Mouse (Mus musculus) brain, embryonic 14.5 days (tissue): ENCODE results near the gene Nxn. TPM values are rescaled to one million over a fixed set of nuclear protein-coding genes. Genes with fewer than 3 reads are reported as not detected.
A peak's percentile ranks its signal among the peaks of the same experiment; 100 is the strongest.

Experiments used
- DNase-seq: peaks from one replicate; pipeline ENCODE4 v3.0.0-alpha.2; 2011; ENCODE audit warnings: low read depth
- CTCF ChIP-seq: fragments of 200-500 bp; IDR thresholded peaks from 2 replicates; pipeline ENCODE4 v1.5.1; 2012; ENCODE audit warnings: inconsistent platforms, mild to moderate bottlenecking, moderate library complexity, borderline replicate concordance; ENCODE audit not compliant: insufficient read depth, insufficient read length; ENCODE audit errors: extremely low read depth
- POLR2A ChIP-seq: fragments of 200-500 bp; IDR thresholded peaks from 2 replicates; pipeline ENCODE4 v1.6.1; 2012; ENCODE audit warnings: mild to moderate bottlenecking, inconsistent platforms, borderline replicate concordance; ENCODE audit not compliant: poor library complexity, insufficient read depth, insufficient read length, severe bottlenecking; ENCODE audit errors: extremely low read depth
- polyA plus RNA-seq: library from polyadenylated mRNA; depleted of rRNA; stranded (reverse); fragments of >200 nt; gene quantifications from 2 replicates; pipeline ENCODE4 v1.2.3, GENCODE M21; 2012

Nxn gene
- polyA plus RNA-seq, 1 experiment = 40.9 TPM

- DNase-seq = no peak
- no peak for TF ChIP-seq CTCF
- no peak for TF ChIP-seq POLR2A
Measured at GRCm38 (mm10) chr11:76328522-76329290, 70.2 kb downstream of the Nxn start.

- DNase-seq = no peak
- no peak for TF ChIP-seq CTCF
- TF ChIP-seq POLR2A = no peak
Measured at GRCm38 (mm10) chr11:76328084-76328483, 70.9 kb downstream of the Nxn start.

GRCm38 (mm10) chr11:76326672-76327071, 72.3 kb downstream of the Nxn start:
- no peak for DNase-seq
- TF ChIP-seq POLR2A = no peak
- TF ChIP-seq CTCF = no peak

GRCm38 (mm10) chr11:76326051-76326450, 72.9 kb downstream of the Nxn start:
- DNase-seq = no peak
- TF ChIP-seq POLR2A (no peak), CTCF (no peak)

- DNase-seq = no peak
- TF ChIP-seq CTCF (no peak), POLR2A (no peak)
Measured at GRCm38 (mm10) chr11:76324801-76325200, 74.1 kb downstream of the Nxn start.

GRCm38 (mm10) chr11:76324207-76324606, 74.7 kb downstream of the Nxn start:
- DNase-seq = peak; percentile 38
- TF ChIP-seq CTCF (no peak), POLR2A (no peak)

GRCm38 (mm10) chr11:76322939-76323338, 76.0 kb downstream of the Nxn start:
- DNase-seq = no peak
- no peak for TF ChIP-seq POLR2A
- TF ChIP-seq CTCF = no peak

GRCm38 (mm10) chr11:76322081-76322480, 76.9 kb downstream of the Nxn start:
- TF ChIP-seq POLR2A (no peak), CTCF (no peak)
- no peak for DNase-seq

GRCm38 (mm10) chr11:76320475-76320874, 78.5 kb downstream of the Nxn start:
- TF ChIP-seq CTCF (no peak), POLR2A (no peak)
- DNase-seq = no peak

GRCm38 (mm10) chr11:76319714-76320435, 79.1 kb downstream of the Nxn start:
- DNase-seq = no peak
- TF ChIP-seq POLR2A = no peak
- TF ChIP-seq CTCF = no peak

- no peak for TF ChIP-seq POLR2A
- no peak for TF ChIP-seq CTCF
Measured at GRCm38 (mm10) chr11:76317904-76318303, 81.0 kb downstream of the Nxn start.

GRCm38 (mm10) chr11:76315785-76316444, 83.0 kb downstream of the Nxn start:
- DNase-seq = no peak
- no peak for TF ChIP-seq POLR2A
- no peak for TF ChIP-seq CTCF

More at GRCm38 (mm10) chr11:76317904-76318303, 81.0 kb downstream of the Nxn start:
- no peak for DNase-seq

GRCm38 (mm10) chr11:76314741-76315140, 84.2 kb downstream of the Nxn start:
- TF ChIP-seq CTCF (no peak), POLR2A (no peak)
- no peak for DNase-seq
